Mouse (Mus musculus): ENCODE data around the gene Zscan20. TPM values are rescaled to one million over a fixed set of nuclear protein-coding genes. Genes with fewer than 3 reads are reported as not detected.

The Zscan20 gene
- total RNA-seq, 2 experiments from 2014 or later, result 8.7 to 10.6 TPM

Other genes starting within 250 kb of the Zscan20 start
- gene Tlr12, start 8.5 kb upstream of the Zscan20 start, total RNA-seq (2021), result under 1 TPM; 0.84 to 0.96 TPM
- gene Phc2, start 44.6 kb upstream of the Zscan20 start, total RNA-seq (2021), result 100 to 1,000 TPM in 1 of 2 experiments, 10 to 100 TPM in 1; 99.6 to 102 TPM
- under 1 TPM; 0.28 to 0.35 TPM for gene A3galt2, start 145.3 kb upstream of the Zscan20 start, total RNA-seq (2021)
- 10 to 100 TPM; 24.3 to 25.4 TPM for gene Zfp362, start 195.9 kb upstream of the Zscan20 start, total RNA-seq (2021)

Data from layer of hippocampus, adult 18-20 months (tissue).